17 mouse cellular contexts compared by ENCODE assay signal in genomic region chr12:108705486-108705885, GRCm38 (mm10). TPM values are rescaled to one million over a fixed set of nuclear protein-coding genes. Genes with fewer than 3 reads are reported as not detected.
"Had no signal": no experiment of that assay in that cellular context is flagged by ENCODE, and none has a peak within 500 bp of the region (broad histone marks: within the 10 kb centered on the region; RNA-seq: fewer than 3 reads in every experiment).

No protein-coding gene starts in this region.

- H3K4me3 ChIP-seq: neural tube, embryonic 12.5 days; neural tube, embryonic 13.5 days; neural tube, embryonic 15.5 days; stomach, embryonic 15.5 days had no signal

- H3K4me2 ChIP-seq: neural tube, embryonic 12.5 days; neural tube, embryonic 13.5 days; neural tube, embryonic 15.5 days; stomach, embryonic 15.5 days had no signal

- DNase-seq: right cerebral cortex, adult 18-20 months; right cerebral cortex, postnatal 14 days; right cerebral cortex, postnatal 25 days; right cerebral cortex, postnatal 4 days; spleen, adult 18-20 months; thymus, adult 18-20 months; thymus, adult 2 months; thymus, postnatal 25 days; thymus, postnatal 36 days; thymus, postnatal 4 days had no signal

- H3K9me3 ChIP-seq: neural tube, embryonic 12.5 days; neural tube, embryonic 13.5 days; neural tube, embryonic 15.5 days; stomach, embryonic 15.5 days had no signal

- H3K27ac ChIP-seq: neural tube, embryonic 12.5 days; neural tube, embryonic 13.5 days; neural tube, embryonic 15.5 days; stomach, embryonic 15.5 days; stomach, postnatal 0 days had no signal

- H3K36me3 ChIP-seq: neural tube, embryonic 12.5 days; neural tube, embryonic 13.5 days; neural tube, embryonic 15.5 days; stomach, embryonic 15.5 days had no signal

- H3K9ac ChIP-seq: neural tube, embryonic 12.5 days; neural tube, embryonic 13.5 days; neural tube, embryonic 15.5 days; stomach, embryonic 15.5 days had no signal

RNA-seq across cellular contexts. Expression of gene Degs2, which starts 3.4 kb away (rescaled TPM):
- total RNA-seq: neutrophil, adult 5-6 weeks had no signal
- polyA plus RNA-seq: spleen, adult 2 months had no signal
